Mouse (Mus musculus) kidney, adult 2 months (tissue): Measurements from ENCODE around the gene Bbx. TPM values are rescaled to one million over a fixed set of nuclear protein-coding genes. Genes with fewer than 3 reads are reported as not detected.

Source experiments
- DNase-seq: peaks from one replicate; pipeline ENCODE4 v3.0.0; 2021
- H3K27ac ChIP-seq: fragments of 200-500 bp; 2 replicates; pipeline ENCODE4 v1.5.1; 2012; ENCODE audit warnings: low read depth, low read length, control low read depth, inconsistent platforms; ENCODE audit not compliant: insufficient read depth
- H3K27me3 ChIP-seq: fragments of 200-500 bp; replicated peaks from 2 replicates; pipeline ENCODE4 v1.6.1; 2012; ENCODE audit warnings: mild to moderate bottlenecking, moderate library complexity, low read length, inconsistent platforms; ENCODE audit not compliant: control insufficient read depth, insufficient read depth
- H3K36me3 ChIP-seq: fragments of 200-500 bp; 2 replicates; pipeline ENCODE4 v1.6.1; 2012; ENCODE audit warnings: mild to moderate bottlenecking, moderate library complexity, low read length, inconsistent platforms; ENCODE audit not compliant: control insufficient read depth, insufficient read depth
- H3K4me1 ChIP-seq: fragments of 200-500 bp; 2 replicates; pipeline ENCODE4 v1.6.1; 2011; ENCODE audit warnings: low read length; ENCODE audit not compliant: control insufficient read depth, insufficient read depth
- H3K4me3 ChIP-seq: fragments of 200-500 bp; 2 replicates; pipeline ENCODE4 v1.5.1; 2011; ENCODE audit warnings: mild to moderate bottlenecking, low read depth, low read length, control low read depth; ENCODE audit not compliant: insufficient read depth
- CTCF ChIP-seq: fragments of 200-500 bp; conservative IDR thresholded peaks from 2 replicates; pipeline ENCODE4 v1.5.1; 2011; ENCODE audit warnings: low read depth, mild to moderate bottlenecking, control low read depth, low read length, moderate library complexity, mixed read lengths; ENCODE audit not compliant: insufficient read depth, insufficient read length
- POLR2A ChIP-seq: fragments of 200-500 bp; IDR thresholded peaks from one replicate; pipeline ENCODE4 v1.6.1; 2011; ENCODE audit warnings: low read depth, low read length, control low read depth
- WGBS: fragments of 180-500 bp; shearing (Covaris S2); methylation state at CpG from one replicate; pipeline ENCODE4 v1.1.7; 2018; 5-methylcytosine and 5-hydroxymethylcytosine counted together
- polyA plus RNA-seq: library from polyadenylated mRNA; depleted of rRNA; stranded (reverse); fragments of >200 nt; gene quantifications from 2 replicates; pipeline ENCODE4 v1.2.3, GENCODE M21; 2012

Gene Bbx
- polyA plus RNA-seq, 1 experiment = 8.2 TPM

- TF ChIP-seq CTCF = no peak
- TF ChIP-seq POLR2A = no peak
- Histone ChIP-seq H3K27ac (no peak overlapping the region), H3K36me3 (peaks cover 2% of the 10 kb centered on the region; the same call in 1 of the 2 replicates), H3K27me3 (no peaks in the 10 kb centered on the region), H3K4me1 (no peaks in the 10 kb centered on the region), H3K4me3 (no peak overlapping the region)
- DNase-seq = no peak
Measured at GRCm38 (mm10) chr16:50261741-50262140, 170.4 kb downstream of the Bbx start.

DNA sequence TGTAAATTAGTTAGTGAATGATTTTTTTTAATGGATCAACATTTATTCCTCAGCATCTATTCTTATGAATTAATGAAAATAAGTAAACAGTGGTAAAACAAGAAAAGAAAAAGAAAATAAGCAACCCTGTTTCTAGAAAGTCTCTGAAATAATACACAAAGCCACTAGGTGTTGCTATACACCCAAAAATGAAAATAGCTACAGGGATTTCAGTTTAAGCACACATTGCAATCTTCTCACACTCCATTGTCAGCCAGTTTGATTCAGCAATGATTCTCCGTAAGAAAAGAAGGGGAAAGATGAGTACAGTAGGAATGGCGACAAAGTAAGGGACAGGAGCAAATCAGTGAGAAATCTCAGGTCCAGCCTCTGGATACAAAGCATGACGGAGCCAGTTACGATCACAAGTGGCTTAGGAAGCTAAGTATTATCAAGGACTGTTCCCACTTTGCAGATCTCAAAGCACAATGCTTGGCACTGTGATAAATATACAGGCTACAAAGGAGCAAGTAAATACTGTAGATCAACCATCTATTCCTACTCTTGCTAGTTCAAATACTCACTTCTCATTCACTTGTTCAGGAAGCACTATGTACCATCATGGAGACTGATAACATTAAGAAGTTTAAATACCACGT, 177.5 kb downstream of the Bbx start:
- no peak for TF ChIP-seq CTCF
- TF ChIP-seq POLR2A = no peak
- Histone ChIP-seq H3K36me3 (no peaks in the 10 kb centered on the region; the same call in 1 of the 2 replicates), H3K27me3 (no peaks in the 10 kb centered on the region), H3K4me1 (no peaks in the 10 kb centered on the region), H3K27ac (no peak overlapping the region), H3K4me3 (no peak overlapping the region)
- 71% methylated on average over 5 of the region's 5 CpGs for WGBS
- peak; percentile 36 for DNase-seq

DNA sequence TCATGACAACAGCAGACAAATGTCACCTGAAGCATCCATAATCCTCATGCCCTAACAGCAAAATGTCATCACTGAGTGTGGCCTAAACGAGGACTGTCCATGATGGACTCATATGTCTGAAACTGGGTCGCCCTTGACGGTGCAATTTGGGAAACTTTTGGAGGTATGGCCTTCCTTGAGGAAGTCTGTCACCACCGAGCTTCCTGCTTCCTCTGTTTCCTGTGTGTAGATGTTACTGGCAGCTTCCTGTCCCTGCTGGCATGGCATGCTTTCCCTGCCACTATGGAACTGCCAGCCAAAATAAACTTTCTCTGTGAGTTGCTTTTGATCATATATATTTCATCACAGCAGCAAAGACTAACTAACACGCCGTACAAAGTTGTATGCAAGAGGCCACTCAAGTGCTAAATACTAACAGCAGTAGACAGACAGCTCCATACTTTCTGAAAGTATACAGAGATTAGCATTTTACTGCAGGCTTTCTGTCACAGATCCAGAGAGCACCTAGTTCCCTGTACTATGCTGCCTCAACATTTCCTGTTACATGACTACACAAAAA, 180.7 kb downstream of the Bbx start:
- Histone ChIP-seq H3K4me1 (0 out of 2 replicates have a peak, but pooled peaks cover 2% of the 10 kb centered on the region), H3K27ac (no peak overlapping the region), H3K27me3 (no peaks in the 10 kb centered on the region), H3K36me3 (no peaks in the 10 kb centered on the region; the same call in 1 of the 2 replicates), H3K4me3 (no peak overlapping the region)
- no peak for TF ChIP-seq POLR2A
- TF ChIP-seq CTCF = no peak
- WGBS = 61% methylated on average over 6 of the region's 6 CpGs
- peak; percentile 14 for DNase-seq

DNA sequence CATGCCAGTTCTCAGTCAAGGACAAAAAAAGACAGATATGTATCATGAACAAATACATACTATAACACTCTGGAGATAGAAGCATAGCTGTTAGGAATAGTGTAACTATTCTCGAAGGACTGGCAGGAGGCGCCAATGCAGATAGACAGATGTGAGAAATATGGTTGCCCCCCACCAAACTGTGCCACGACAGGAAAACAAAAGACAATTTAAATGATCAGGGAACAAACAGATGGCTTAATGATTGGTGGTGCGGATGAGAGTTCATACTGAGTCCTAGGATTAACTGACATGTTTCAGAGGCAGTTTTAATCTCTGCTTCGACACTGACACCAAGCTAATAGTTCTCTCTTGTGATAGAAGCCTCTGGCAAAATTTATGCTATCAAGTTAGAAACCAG, 181.7 kb downstream of the Bbx start:
- no peaks in the 10 kb centered on the region for H3K27me3 ChIP-seq
- no peaks in the 10 kb centered on the region; the same call in 1 of the 2 replicates for H3K36me3 ChIP-seq
- H3K4me3 ChIP-seq = no peak overlapping the region
- 92% methylated on average over 5 of the region's 5 CpGs for WGBS
- H3K4me1 ChIP-seq = 0 out of 2 replicates have a peak, but pooled peaks cover 2% of the 10 kb centered on the region
- no peak for TF ChIP-seq CTCF
- DNase-seq = no peak
- H3K27ac ChIP-seq = no peak overlapping the region

DNA sequence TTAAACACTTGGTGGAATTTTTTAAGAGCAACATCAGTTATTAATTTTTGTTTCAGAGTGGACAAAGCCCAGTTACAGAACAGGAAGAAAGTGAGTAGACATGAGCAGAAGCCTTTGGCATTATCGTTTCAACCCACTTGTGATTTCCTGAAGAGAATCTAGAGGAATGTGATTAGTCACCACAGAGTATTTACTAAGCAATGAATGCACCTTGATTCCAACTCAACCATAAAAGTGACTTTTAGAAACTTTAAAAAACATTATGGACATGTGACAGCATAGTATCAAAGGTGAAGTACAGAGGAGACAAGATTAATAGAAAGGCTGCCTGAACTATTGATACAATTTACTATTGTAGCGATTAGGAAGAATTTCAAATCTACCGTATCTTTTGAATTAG, 183.2 kb downstream of the Bbx start:
- Histone ChIP-seq H3K27ac (no peak overlapping the region), H3K4me1 (0 out of 2 replicates have a peak, but pooled peaks cover 2% of the 10 kb centered on the region), H3K4me3 (no peak overlapping the region), H3K36me3 (no peaks in the 10 kb centered on the region; the same call in 1 of the 2 replicates), H3K27me3 (no peaks in the 10 kb centered on the region)
- no peak for DNase-seq
- TF ChIP-seq CTCF (no peak), POLR2A (no peak)
- WGBS = 45% methylated on average over 3 of the region's 3 CpGs

GRCm38 (mm10) chr16:50242444-50242843, 189.7 kb downstream of the Bbx start:
- Histone ChIP-seq H3K27ac (no peak overlapping the region), H3K4me3 (no peak overlapping the region), H3K4me1 (peaks cover 3% of the 10 kb centered on the region; the same call in 1 of the 2 replicates), H3K27me3 (no peaks in the 10 kb centered on the region), H3K36me3 (peaks cover 4% of the 10 kb centered on the region)
- 51% methylated on average over 4 of the region's 4 CpGs for WGBS
- no peak for TF ChIP-seq CTCF
- TF ChIP-seq POLR2A = no peak
- peak; percentile 8 for DNase-seq

DNA sequence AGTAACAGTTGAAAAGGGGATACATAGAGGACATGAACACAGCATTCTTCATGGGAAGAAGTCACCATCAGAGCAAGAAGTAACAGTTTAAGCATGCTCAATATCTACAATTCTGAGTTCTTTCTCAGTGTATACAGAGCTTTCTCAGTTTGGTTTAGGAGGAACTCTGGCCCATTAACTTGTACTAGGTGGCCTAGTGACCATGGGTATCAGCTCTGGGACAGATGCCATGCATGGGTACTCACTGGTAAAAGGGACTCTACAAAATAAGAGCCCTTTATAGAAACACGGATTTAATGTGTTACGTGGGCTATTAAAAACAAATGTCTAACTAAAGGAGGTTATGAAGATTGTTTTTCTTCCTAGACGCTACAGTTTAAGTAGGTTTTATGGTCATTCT, 190.6 kb downstream of the Bbx start:
- Histone ChIP-seq H3K36me3 (peaks cover 4% of the 10 kb centered on the region), H3K27ac (no peak overlapping the region), H3K4me1 (peaks cover 3% of the 10 kb centered on the region; the same call in 1 of the 2 replicates), H3K4me3 (no peak overlapping the region), H3K27me3 (no peaks in the 10 kb centered on the region)
- WGBS = 52% methylated on average over 3 of the region's 3 CpGs
- TF ChIP-seq POLR2A (no peak), CTCF (no peak)
- peak; percentile 23 for DNase-seq

DNA sequence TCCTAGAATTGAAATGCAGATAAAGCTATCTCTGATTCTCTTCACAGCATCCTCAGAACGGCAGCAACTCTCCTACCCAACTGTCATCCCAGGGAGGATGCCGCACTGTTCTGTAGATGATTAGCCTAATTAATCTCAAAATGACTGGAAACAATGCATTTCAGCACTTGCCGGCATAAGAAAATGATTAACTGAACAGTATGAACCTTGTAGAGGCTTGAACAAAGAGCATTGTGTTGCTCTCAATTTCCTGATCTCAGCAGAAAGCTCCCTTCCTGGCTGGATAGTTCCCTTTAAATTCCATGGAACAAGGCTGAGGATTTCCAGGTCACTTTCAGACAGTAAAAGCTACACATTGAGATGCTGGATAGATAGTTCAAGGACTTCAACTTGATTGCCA, 197.0 kb downstream of the Bbx start:
- no peak overlapping the region for H3K4me3 ChIP-seq
- no peaks in the 10 kb centered on the region for H3K27me3 ChIP-seq
- 28% methylated on average over 3 of the region's 3 CpGs for WGBS
- TF ChIP-seq CTCF = no peak
- TF ChIP-seq POLR2A = no peak
- H3K27ac ChIP-seq = no peak overlapping the region
- no peaks in the 10 kb centered on the region for H3K4me1 ChIP-seq
- peak; percentile 52 for DNase-seq
- peaks cover 2% of the 10 kb centered on the region; the same call in 1 of the 2 replicates for H3K36me3 ChIP-seq
